Mouse (Mus musculus): ENCODE results near the gene Dpyd.
A peak's percentile ranks its signal among the peaks of the same experiment; 100 is the strongest.

Gene Dpyd

GRCm38 (mm10) chr3:118561554-118562310 is at the start of gene Dpyd:
Gene Dpyd (plus strand): TSS chr3:118562129.
- ATAC-seq (ENCODE audit: low TSS enrichment): peak; percentile 94

- ATAC-seq (ENCODE audit: low TSS enrichment): no peak
Measured at GRCm38 (mm10) chr3:118537676-118538075, 24.3 kb upstream of the Dpyd start.

- no peak for ATAC-seq (ENCODE audit: low TSS enrichment)
Measured at GRCm38 (mm10) chr3:118541766-118542165, 20.2 kb upstream of the Dpyd start.

GRCm38 (mm10) chr3:118547551-118548210 is 14.2 kb upstream of the Dpyd start:
- ATAC-seq (ENCODE audit: low TSS enrichment): peak; percentile 34; the same call in 1 of the 2 replicates

GRCm38 (mm10) chr3:118557605-118558004 is 4.3 kb upstream of the Dpyd start:
- no peak for ATAC-seq (ENCODE audit: low TSS enrichment)

- ATAC-seq (ENCODE audit: low TSS enrichment): no peak
Measured at GRCm38 (mm10) chr3:118559936-118560335, 2.0 kb upstream of the Dpyd start.

- peak; percentile 52 for ATAC-seq (ENCODE audit: low TSS enrichment)
Measured at GRCm38 (mm10) chr3:118562311-118562671, 362 bp downstream of the Dpyd start.

GRCm38 (mm10) chr3:118566779-118567178 is 4.8 kb downstream of the Dpyd start:
- ATAC-seq (ENCODE audit: low TSS enrichment): no peak

GRCm38 (mm10) chr3:118570197-118570596 is 8.3 kb downstream of the Dpyd start:
- no peak for ATAC-seq (ENCODE audit: low TSS enrichment)

GRCm38 (mm10) chr3:118590559-118590958 is 28.6 kb downstream of the Dpyd start:
- ATAC-seq (ENCODE audit: low TSS enrichment): no peak

GRCm38 (mm10) chr3:118594864-118595263 is 32.9 kb downstream of the Dpyd start:
- no peak for ATAC-seq (ENCODE audit: low TSS enrichment)

GRCm38 (mm10) chr3:118595693-118596092 is 33.8 kb downstream of the Dpyd start:
- ATAC-seq (ENCODE audit: low TSS enrichment): no peak

- ATAC-seq (ENCODE audit: low TSS enrichment): no peak
Measured at GRCm38 (mm10) chr3:118601689-118602640, 40.0 kb downstream of the Dpyd start.

GRCm38 (mm10) chr3:118608708-118609107 is 46.8 kb downstream of the Dpyd start:
- ATAC-seq (ENCODE audit: low TSS enrichment): peak; percentile 69; the same call in 1 of the 2 replicates

GRCm38 (mm10) chr3:118626455-118627375 is 64.8 kb downstream of the Dpyd start:
- ATAC-seq (ENCODE audit: low TSS enrichment): no peak

GRCm38 (mm10) chr3:118629737-118630136 is 67.8 kb downstream of the Dpyd start:
- peak; percentile 97 for ATAC-seq (ENCODE audit: low TSS enrichment)

- no peak for ATAC-seq (ENCODE audit: low TSS enrichment)
Measured at GRCm38 (mm10) chr3:118646024-118646570, 84.2 kb downstream of the Dpyd start.

GRCm38 (mm10) chr3:118663987-118664692 is 102.2 kb downstream of the Dpyd start:
- ATAC-seq (ENCODE audit: low TSS enrichment): no peak

GRCm38 (mm10) chr3:118674121-118674745 is 112.3 kb downstream of the Dpyd start:
- peak; percentile 89 for ATAC-seq (ENCODE audit: low TSS enrichment)

GRCm38 (mm10) chr3:118675441-118675840 is 113.5 kb downstream of the Dpyd start:
- ATAC-seq (ENCODE audit: low TSS enrichment): no peak
